Mouse (Mus musculus): ENCODE data around the gene Rbm47.
A peak's percentile ranks its signal among the peaks of the same experiment; 100 is the strongest.

The Rbm47 gene

DNA sequence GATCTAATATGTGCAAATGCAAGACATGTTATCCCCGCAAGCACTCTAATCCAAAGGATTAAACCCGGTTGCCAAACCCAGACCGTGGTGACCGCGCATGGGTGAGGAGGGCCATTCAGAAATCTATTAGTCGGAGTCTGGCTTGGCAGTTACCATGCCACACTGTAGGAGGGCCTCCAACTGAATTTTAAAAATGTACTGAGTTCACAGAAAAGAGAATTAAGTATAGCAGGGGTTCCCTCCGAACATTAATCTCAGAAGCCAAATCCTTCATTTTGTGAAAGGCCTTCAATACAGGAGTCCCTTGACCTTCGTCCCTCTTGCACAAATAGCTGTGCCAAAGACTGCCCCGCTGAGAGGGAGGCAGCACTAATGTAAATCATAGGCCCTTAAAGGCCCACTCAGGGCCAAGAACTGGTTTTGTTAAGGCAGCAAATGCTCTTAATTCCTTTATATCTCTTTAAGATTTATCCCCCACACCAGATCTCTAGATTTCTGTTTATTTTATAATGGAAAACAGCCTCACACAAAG, 16.4 kb downstream of the Rbm47 start:
- DNase-seq, result no peak

DNA sequence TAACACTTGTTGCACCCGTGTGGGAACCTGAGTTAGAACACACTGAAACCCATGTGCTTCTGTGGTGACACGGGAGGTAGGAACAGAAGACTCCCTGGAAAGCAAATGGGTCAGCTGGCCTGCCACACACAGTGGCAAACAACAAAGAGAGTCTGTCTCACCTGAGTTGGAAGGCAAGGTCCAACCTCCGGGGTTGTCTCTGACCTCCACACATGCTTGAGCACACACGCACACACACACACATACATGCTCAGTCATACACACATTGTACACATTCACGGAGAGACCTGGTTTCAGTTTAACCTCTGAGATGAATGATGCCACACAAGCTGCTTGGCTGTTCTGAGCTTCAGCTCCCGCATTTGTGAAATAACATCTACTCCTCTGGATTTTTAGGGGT, 18.3 kb downstream of the Rbm47 start:
- no peak for DNase-seq

DNA sequence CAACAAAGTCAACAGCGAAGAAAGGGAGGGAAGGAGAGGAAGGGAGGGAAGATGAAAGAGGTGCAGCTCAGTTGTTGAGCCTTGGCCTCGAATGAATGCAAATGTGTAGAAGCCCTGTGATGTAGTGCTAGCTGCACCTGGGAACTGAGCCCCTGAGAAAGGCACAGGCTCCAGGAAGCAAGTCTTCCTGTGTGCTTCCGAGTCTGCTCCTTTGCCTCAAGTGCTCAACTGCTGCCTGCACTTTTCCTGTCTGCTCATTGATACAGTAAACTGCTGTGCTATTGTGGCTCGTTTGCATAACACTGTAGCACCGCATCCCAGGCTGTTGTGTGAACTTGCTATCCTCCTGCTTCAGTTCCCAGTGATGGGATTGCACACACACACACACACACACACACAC, 19.4 kb downstream of the Rbm47 start:
- DNase-seq, result no peak

DNA sequence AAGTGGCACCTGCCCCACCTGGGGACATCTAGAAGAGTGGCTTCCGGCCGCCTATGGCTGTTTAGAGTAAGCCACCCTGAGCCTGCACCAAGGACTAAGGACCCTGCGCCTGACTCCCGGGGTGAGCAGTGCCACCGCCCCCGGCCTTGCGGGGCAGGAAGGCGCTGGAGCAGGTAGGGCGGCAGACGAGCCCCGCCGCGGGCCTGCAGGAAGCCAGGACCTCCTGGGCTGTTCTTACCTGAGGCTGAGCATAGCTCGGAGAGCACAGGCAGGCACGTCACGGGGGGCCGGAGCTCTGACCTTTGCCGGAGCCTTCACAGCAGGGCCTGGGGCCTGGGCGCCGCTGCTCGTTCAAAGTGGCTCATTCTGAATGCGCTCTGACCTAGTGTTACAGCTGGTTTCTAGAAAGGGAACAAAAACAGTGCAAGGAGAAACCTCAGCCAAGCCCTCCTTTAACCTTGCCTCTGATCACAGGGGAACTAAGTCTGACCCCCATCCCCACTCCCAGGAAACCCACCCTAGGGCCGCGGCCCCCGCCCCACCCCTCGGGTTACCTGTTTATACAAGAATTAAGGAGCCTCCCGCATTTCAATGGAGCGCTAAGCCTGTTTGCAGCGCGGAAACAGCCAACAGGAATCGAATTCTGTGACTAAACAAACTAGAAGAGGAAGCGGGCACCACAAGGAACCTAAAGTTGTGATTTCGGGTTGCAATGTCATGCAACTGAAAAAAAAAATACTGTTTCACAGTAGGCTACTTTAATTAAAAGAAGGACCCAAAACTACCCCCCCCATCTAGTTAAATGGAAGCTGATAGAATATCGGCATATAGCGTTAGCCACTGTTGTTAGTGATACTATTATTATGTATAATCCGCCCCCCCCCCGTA, 21.4 kb downstream of the Rbm47 start:
- DNase-seq, result peak; percentile 22

DNA sequence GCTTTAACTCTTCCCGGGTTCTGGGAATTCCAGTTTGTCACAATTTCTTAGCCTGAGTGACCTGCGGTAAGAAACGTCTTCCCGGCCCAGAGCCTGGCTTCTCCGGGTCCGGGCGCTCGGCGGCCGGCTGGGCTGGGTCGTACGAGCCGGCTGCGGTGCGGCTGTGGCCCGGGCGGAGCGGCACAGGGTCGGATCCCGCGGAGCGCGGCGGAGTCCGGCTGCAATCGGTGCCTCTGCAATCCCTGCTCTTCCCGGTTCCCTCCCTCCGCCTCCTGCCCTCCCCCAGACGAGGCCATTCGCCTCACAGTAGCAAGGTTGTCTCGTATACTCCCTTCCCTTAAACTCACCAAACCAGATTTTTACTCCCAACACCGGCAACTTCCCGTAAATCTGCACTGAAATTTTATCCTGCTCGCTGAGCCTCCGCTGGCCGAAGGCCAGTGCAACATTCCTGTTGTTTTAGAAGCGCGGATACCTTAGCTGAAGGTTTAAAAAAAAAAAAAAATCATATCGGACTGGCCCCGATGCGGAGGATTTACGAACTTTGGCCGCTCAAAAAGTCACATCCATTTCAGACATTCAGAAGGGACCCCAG, 22.1 kb downstream of the Rbm47 start:
- DNase-seq, result peak; percentile 41

DNA sequence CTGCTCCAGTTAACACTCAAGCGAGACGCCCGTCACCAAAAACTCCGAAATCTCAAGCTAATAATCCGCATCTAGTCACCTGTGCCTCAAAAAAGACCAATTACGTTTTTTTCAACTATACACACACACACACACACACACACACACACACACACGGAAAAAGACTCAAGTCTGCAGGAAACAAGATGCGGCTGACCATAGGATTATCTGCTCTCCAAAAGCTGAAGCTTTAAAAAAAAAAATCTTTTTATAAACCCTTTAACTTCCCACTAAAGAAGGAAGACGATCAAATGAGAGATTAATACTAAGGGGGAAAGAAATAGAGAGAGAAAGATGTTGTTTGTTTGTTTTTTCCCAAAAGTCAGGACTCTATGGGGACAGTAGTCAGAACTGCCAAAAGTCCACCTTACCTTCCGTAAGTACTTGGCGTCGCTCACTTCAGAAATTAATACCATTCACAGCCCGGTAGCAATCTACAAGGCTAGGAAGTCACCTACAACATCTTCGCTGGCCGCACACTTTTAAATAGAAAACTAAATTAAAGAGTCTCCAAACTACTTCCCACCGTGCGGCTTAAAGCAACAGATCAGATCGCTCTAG, 22.7 kb downstream of the Rbm47 start:
- DNase-seq, result no peak

DNA sequence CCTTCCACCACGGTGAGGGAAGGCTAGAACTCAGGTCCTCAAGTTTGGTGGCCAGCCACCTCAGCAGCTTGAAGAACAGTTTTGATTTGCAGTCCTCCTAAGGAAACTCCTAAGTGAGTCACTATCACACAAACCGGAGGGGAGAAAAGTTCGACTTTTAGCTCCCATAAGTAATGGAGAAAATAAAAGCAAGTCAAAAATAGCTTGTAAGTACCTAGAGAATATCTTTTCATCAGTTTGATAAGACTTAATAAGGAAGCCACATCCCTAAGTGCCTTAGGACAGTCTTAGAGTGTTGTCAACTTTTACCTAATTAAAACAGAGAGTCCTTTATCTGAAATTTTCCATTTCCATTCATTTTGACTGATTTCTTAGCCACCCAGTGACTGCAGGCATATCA, 23.3 kb downstream of the Rbm47 start:
- DNase-seq, result no peak

DNA sequence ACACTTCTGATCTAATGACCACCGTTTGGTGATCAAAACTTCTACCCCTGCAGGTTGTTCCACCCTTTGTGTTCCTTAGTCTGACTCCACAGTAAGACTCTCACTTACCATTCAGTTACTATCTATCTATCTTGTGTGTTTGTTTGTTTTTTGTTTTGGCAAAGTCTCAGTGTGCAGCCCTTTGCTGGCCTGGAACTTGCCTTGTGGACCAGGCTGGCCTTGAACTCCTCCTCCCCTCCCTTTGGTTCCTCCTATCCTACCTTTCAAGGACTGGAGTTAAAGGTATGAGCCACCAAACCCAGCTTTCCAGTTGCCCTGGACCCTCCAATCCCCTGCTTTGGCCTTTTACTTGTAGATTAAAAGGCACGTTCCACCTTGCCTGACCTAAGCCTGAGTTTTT, 23.8 kb downstream of the Rbm47 start:
- DNase-seq, result no peak

DNA sequence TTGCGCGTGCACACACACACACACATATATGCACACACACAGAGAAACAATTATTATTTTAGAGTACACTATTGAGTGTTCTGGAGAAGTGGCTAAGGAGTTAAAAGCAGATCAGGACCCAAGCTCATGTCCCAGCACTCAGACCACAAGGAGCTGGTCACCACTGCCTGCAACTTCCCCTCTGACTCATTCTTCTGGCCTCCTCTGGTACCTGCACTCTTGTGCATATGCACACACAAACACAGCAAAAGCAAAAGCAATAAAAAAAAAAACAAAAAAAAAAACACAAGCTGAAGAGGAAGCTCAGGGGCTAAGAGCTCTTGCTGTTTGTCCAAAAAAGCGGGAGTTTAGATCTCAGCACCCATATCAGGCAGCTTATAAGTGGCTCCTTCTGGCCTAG, 25.6 kb downstream of the Rbm47 start:
- DNase-seq, result no peak

DNA sequence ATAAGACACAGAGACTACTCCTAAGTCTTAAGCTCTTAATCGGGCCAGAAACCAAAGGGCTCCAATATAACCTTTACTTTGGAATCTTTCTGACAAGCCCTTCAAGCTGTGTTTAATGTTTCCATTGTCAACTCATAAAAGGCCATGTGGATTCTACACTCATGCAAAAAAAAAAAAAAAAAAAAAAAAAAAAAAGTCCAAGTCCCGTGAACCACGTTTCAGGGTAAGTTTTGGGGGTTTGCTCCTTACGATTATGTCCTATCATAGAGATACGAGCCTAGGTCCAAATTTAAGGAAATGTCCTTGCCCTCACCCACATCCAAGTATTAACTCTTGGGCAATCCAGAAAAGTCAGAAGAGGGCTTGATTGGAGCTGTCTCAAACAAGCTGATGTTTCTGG, 27.3 kb downstream of the Rbm47 start:
- no peak for DNase-seq

DNA sequence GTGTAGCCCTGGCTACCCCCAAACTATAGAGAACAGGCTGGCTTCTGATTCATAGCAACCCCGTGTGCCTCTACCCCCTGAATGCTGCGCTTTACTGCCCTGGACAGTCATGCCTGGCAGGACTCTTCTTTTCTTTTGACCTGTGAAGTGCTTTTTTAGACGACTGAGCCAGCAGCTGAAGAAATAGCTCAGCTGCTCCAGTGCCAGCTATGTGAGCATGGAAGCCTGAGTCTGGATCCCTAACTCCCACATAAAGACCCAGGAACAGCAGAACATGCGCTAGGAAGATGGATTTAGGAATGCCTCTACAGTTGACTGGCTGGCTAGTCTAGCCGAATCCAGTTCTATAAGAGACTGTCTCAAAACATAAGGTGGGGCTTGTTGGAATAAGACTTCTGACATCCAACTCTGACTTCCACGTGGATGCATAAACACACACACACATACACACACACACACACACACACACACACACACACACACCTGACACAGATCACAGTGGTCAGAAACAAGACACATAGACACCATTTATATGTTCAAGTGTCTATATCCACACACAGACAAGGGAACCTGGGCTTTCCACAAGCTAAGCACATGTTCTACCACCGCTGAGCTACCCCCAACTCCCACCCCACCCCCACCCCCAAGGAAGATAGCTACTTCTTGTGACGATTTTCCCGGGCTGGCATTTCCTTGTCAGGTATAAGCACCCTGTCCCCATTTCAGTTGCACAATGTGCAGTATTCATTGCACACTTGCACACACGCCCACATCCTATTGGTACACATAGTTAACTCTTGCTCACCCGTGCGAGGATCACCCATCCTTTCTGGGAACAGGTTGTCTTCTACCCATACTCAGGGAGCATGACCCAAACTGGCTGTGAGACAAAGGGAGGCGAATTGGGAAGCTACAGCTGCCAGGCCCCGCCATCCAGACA, 29.6 kb downstream of the Rbm47 start:
- no peak for DNase-seq

DNA sequence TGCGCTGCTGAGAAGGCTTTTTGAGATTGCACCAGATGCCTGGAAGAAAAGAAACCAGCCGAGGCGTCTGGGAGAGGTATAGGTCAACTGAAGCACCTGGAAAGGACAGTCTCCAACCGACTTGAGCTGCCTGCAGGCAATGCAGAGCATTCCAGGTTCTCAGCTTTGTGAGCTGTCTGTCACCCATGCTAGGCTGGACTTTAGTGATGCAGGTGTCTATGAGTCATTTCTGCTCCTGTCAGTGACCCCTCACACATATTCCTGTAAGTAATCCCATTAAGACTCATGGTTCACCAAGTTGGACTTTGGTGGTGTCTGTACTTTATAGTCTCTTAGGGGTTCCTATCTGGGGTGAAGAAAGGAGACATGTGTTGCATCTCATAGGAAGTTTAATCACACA, 31.4 kb downstream of the Rbm47 start:
- DNase-seq, result no peak

DNA sequence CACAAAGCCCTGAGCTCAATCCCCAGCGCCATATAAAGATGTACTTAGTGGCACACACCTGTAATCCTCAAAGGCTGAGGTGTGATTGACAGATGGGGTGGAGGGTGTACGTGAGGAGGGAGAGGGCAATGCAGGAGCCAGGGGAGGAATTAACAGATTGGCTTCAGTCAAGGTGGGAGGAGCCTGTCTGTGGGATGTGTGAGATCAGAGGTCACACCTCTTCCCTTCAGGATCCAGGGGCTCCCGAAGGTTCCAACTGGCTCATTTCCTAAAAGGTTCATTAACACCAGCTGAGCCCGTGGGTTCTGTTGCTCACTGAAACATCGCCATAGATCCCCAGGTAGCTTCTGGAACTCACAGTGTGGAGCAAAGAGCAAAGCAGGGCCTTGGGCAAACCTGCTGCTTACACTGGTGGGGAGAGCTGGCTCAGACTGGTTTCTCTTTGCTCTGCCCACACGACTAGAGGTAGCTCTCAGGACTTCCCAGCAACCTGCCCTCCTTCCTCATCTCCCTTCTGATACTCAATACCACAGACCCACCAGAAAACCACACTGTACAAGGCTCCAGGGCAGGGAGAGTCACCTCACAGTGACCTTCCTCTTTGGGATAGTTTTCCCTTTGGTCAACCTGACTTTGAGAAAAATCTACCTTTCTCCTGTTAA, 33.2 kb downstream of the Rbm47 start:
- DNase-seq, result no peak

DNA sequence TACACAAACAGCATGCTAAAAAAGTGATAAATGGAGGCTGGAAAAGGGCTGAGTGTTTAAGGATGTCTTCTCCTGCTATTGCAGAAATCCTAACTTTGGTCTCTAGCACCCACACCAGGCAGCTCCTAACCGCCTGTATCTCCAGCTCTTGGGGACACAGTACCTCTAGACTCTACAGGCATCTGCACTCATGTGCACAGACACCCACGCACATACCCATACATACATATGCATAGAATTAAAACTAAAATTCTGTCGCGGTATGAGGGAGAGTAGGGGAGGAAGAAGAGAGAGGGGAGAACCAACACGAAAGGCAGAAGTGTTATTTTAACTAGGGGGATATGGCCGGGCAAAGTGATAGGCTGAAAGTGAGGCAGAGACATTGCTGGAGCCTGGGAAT, 33.7 kb downstream of the Rbm47 start:
- no peak for DNase-seq

DNA sequence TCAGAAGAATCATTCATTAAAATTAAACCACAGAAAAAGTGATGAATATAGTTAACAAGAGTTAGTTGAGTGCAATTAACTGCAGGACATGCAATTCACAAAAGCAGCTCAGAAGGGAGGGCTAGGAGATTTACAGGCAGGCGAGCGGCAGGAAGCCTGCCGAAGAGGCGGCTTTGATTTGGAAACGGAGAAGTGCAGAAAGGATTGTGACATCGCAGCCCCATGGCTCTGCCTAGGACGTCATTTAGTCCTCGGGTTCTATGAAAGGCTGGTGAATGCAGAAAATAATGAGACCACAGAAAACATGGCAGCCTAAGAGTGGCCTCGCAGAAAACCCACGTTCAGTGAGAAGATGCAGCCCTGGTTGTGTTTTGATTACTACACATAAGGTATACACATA, 34.3 kb downstream of the Rbm47 start:
- no peak for DNase-seq

DNA sequence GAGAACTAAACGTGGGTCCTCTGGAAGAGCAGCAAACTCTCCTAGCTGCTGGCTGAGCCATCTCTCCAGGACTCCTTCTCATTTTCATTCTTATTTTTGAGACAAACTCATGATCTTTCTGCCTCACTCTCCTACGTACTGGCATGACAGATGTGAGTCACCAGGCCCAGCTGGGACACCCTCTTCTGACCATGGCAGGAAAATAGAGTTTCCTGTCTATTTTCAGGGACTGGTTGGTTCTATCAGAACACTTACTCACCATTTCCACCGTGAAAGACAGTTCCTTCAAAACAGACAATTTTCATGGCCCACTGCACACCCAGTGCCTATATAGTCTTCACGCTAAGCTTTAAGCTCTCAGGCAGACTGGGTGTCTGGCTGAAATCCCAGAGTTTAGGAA, 35.7 kb downstream of the Rbm47 start:
- no peak for DNase-seq

DNA sequence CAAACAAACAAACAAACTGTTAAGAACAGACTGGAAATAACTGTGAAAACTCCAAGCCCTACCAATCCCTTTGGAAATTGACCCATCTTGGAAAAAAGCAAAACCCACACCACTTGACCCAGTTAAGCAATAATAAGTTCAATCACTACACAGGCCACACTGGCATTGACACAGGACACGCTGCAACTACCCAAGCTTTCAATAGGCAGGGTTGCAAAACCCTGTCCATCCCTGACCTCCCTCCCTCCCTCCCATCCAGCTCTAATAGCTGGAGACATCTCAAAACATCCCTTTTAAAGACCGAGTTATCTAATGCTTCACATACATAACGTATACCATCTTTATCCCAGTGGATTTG, 37.1 kb downstream of the Rbm47 start:
- no peak for DNase-seq

DNA sequence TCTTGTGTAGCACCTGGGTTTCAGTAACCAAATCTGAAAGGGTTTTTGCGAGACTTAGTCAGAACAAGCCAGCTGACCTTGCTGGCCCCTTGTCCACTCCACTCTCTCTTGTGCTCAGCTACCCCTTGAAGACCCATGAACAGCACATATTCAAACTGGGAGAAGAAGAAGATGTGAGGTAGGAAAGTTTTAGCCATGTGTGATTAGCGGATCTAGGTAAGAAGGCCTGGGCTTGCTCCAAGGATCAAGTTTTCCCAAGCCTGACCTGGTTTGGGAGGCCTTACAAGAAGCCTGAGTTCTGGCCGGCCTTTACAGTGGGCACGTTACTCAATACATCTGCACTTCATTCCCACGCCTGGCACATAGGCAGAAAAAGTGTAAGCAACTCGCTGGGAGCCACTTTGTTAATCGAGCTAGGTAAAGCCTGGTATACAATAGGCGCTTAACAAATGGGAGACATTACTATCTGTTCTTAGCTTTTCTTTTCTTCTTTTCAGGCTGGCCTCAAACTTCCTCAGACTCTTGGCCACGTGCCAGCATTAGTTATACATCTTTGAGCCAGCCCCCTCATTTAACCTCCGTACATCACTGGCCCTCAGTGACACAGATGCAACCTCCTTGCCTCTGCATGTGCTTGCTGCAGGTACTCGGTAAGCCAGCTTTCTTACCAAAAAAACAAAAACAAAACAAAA, 37.6 kb downstream of the Rbm47 start:
- no peak for DNase-seq

DNA sequence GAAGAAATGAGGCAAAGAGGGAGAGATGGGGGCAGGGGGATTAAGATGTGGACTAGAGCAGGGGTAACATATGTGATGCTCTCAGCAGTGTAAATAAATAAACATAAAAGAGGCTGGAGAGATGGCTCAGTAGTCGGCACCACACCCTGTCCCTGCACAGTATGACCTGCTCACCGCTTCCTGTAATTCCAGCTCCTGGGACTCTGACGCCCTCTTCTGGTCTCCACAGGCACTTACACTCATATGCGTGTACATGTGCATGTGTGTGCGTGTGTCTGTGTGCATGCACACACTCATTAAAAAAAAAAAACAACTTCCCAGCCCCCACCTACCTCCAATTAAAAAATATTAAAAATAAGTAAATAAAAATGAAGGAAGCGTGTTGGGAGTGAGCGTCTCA, 38.3 kb downstream of the Rbm47 start:
- DNase-seq, result no peak

DNA sequence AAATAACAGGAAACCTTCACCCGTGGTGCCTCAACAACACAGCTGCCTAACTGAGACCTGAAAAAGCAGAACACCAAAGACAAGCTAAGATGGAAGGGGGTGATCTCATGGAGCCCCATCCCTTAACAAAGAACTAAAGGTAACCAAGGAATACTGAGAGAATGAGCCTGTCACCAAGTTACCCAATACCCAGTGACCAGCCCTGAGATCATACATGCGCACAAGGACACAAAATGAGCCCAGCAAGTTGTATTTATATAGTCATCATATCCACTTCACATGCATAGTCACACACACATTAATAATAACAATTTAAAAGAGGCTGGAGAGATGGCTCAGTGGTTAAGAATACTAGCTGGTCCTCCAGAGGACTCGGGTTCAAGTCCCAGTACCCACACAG, 44.0 kb downstream of the Rbm47 start:
- no peak for DNase-seq

DNA sequence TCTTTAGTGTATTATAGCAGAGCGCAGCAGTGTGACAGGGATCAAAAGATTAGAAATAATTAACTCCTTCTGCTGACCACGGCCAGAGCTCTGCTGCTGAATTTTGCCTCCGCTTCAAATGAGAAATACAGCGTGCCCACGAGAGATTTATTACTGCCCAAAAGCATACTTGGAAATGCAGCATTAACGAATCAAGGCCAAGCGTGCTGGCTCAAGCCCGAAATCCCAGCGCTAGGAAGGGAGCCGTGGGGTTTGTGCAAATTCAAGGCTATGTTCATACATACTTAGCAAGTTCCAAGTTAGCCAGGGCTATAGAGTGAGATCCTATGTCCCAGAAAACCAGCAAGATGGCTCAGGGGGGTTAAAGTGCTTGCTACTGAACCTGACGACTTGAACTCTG, 47.5 kb downstream of the Rbm47 start:
- DNase-seq, result no peak

DNA sequence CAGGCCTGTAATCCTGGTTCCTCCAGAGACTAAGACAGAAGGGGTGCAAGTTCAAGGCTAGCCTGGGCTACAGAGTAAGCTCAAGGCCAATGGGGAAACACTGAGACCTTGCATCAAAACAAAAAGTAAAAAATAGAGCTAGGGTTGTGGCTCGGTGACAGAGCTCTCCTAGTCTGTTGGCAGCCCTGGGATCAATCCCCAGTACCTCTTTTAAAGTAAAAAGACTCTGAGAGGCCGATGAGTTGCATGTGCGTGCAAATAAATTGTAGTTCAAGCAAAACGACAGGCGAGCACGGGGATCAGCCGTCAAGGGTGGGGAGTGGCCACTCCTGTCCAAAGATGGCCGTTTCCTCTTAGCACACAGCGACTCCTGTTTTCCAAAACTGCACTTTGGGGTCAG, 48.0 kb downstream of the Rbm47 start:
- DNase-seq, result no peak

Measured in liver (tissue).